Mouse (Mus musculus) bone marrow macrophage, adult 2 months (primary cell): Measurements from ENCODE around the gene Plpp1.

Experiments
- CTCF ChIP-seq: IDR thresholded peaks from 2 replicates; pipeline ENCODE4 v1.5.1; 2012; ENCODE audit warnings: low read depth, mild to moderate bottlenecking, low read length, moderate library complexity
- POLR2A ChIP-seq: IDR thresholded peaks from 2 replicates; pipeline ENCODE4 v1.6.1; 2012; ENCODE audit warnings: mild to moderate bottlenecking, low read depth, low read length, borderline replicate concordance

DNA sequence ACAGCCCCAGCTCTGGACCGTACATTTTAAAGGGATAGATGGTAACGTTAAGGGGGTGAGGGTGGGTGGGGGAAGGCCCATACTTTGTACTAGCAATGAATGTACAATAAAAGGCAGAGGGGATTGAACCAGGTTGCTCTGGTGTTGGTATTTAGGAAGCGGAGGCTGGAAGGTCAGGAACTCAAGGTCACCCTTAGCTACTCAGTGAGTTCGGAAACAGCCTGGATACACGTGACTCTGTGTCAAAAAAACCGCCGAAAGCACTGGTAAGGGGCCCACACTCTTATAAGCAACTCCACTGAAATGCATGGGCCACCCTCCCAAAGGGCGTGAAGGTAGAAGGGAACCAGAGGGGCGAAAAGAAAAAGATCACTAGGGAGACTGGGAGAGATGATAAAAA, 41.2 kb upstream of the Plpp1 start:
- TF ChIP-seq POLR2A (no peak), CTCF (no peak)
